Mouse (Mus musculus) cortical plate, adult 2 months (tissue): ENCODE data around the gene Stx5a.

Experiments used
- CTCF ChIP-seq: fragments of 200-500 bp; IDR thresholded peaks from 2 replicates; pipeline ENCODE4 v1.5.1; 2011; ENCODE audit warnings: mild to moderate bottlenecking, control low read depth, low read length; ENCODE audit not compliant: insufficient read depth; ENCODE audit errors: extremely low read depth
- POLR2A ChIP-seq: fragments of 200-500 bp; IDR thresholded peaks from 2 replicates; pipeline ENCODE4 v1.6.1; 2011; ENCODE audit warnings: mild to moderate bottlenecking, low read length, control low read depth; ENCODE audit not compliant: insufficient read depth; ENCODE audit errors: extremely low read depth

- TF ChIP-seq CTCF = no peak
- TF ChIP-seq POLR2A = no peak
These were observed 963 bp downstream of the Stx5a start for GRCm38 (mm10) chr19:8742176-8742575.
